Mouse (Mus musculus) hindbrain, embryonic 14.5 days (tissue): ENCODE measurements around the gene Alcam. TPM values are rescaled to one million over a fixed set of nuclear protein-coding genes. Genes with fewer than 3 reads are reported as not detected.

Experiments
- ATAC-seq: fragments of 200-750 bp; cut with Nextera tagmentation; 2 replicates; pipeline ENCODE4 v1.8.0; 2017; ENCODE audit warnings: moderate number of reproducible peaks, mild to moderate bottlenecking, moderate TSS enrichment, moderate library complexity; ENCODE audit not compliant: low FRiP score
- DNase-seq: peaks from one replicate; pipeline ENCODE4 v3.0.0-alpha.2; 2015; ENCODE audit warnings: low spot score
- H3K27ac ChIP-seq: fragments of 300-500 bp; sonication (generic); 2 replicates; pipeline ENCODE4 v1.5.1; 2014; ENCODE audit warnings: mild to moderate bottlenecking, moderate library complexity
- H3K27me3 ChIP-seq: fragments of 300-500 bp; sonication (generic); 2 replicates; pipeline ENCODE4 v1.6.1; 2014; ENCODE audit warnings: mild to moderate bottlenecking, low read length, mixed read lengths; ENCODE audit not compliant: control insufficient read depth, insufficient read depth
- H3K36me3 ChIP-seq: fragments of 300-500 bp; sonication (generic); replicated peaks from 2 replicates; pipeline ENCODE4 v1.6.1; 2014; ENCODE audit not compliant: control insufficient read depth, insufficient read depth
- H3K4me1 ChIP-seq: fragments of 300-500 bp; sonication (generic); replicated peaks from 2 replicates; pipeline ENCODE4 v1.6.1; 2014; ENCODE audit warnings: antibody characterized with exemption, low read length, mixed read lengths; ENCODE audit not compliant: control insufficient read depth, insufficient read depth
- H3K4me2 ChIP-seq: fragments of 300-500 bp; sonication (generic); replicated peaks from 2 replicates; pipeline ENCODE4 v1.6.1; 2014; ENCODE audit warnings: mild to moderate bottlenecking, moderate library complexity
- H3K4me3 ChIP-seq: fragments of 300-500 bp; sonication (generic); replicated peaks from 2 replicates; pipeline ENCODE4 v1.5.1; 2014; ENCODE audit warnings: mild to moderate bottlenecking, low read length
- H3K9ac ChIP-seq: fragments of 300-500 bp; sonication (generic); 2 replicates; pipeline ENCODE4 v1.6.1; 2014
- H3K9me3 ChIP-seq: fragments of 300-500 bp; sonication (generic); 2 replicates; pipeline ENCODE4 v1.6.1; 2016; ENCODE audit warnings: low read length; ENCODE audit not compliant: control insufficient read depth
- WGBS: fragments of 180-500 bp; shearing (Covaris S2); extraction: QIAGEN DNeasy Blood & Tissue Kit; methylation state at CpG from one replicate; pipeline ENCODE4 v1.1.7; 2014; 5-methylcytosine and 5-hydroxymethylcytosine counted together
- polyA plus RNA-seq: library from polyadenylated mRNA; unstranded; fragments of >200 nt; fragmentation: Nextera tagmentation; extraction: Ambion mirVana; gene quantifications from 2 replicates; pipeline ENCODE4 v1.2.1, GENCODE M21; 2014

The Alcam gene
- polyA plus RNA-seq, 1 experiment from 2014 or later, result 63.5 TPM

- ATAC-seq, result no peak
- WGBS, result 86% methylated on average over 6 of the region's 6 CpGs
- Histone ChIP-seq H3K4me3 (no peak overlapping the region), H3K4me2 (no peak overlapping the region), H3K9me3 (no peaks in the 10 kb centered on the region), H3K9ac (no peak overlapping the region), H3K36me3 (no peaks in the 10 kb centered on the region), H3K4me1 (no peaks in the 10 kb centered on the region), H3K27ac (no peak overlapping the region), H3K27me3 (no peaks in the 10 kb centered on the region)
- DNase-seq, result no peak
Measured at GRCm38 (mm10) chr16:52466770-52467169, 12.9 kb upstream of the Alcam start.

DNA sequence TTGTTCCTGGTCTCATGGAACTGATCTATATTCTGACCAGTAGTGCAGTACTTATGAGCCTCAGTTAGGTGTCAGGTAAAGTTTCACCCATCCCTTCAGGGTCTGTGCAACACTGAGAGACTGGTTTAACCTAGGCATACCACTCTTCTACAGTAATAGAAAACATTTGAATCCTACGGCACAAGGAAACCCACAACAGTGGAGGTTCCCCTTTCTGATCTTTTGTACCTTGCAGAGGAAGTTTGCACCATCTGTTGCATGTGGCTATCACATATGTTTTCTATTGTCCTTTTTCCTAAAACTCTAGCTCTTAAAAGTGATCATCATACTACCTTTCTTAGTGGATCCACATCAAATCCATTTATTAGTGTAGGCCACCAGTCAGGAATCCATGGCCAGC is 10.7 kb upstream of the Alcam start:
- Histone ChIP-seq H3K27me3 (no peaks in the 10 kb centered on the region), H3K27ac (no peak overlapping the region), H3K36me3 (no peaks in the 10 kb centered on the region), H3K4me3 (no peak overlapping the region), H3K9ac (no peak overlapping the region), H3K4me2 (no peak overlapping the region), H3K4me1 (no peaks in the 10 kb centered on the region), H3K9me3 (no peaks in the 10 kb centered on the region)
- no peak for ATAC-seq
- DNase-seq, result no peak
- WGBS, result 100% methylated on average over 1 of the region's 1 CpGs

DNA sequence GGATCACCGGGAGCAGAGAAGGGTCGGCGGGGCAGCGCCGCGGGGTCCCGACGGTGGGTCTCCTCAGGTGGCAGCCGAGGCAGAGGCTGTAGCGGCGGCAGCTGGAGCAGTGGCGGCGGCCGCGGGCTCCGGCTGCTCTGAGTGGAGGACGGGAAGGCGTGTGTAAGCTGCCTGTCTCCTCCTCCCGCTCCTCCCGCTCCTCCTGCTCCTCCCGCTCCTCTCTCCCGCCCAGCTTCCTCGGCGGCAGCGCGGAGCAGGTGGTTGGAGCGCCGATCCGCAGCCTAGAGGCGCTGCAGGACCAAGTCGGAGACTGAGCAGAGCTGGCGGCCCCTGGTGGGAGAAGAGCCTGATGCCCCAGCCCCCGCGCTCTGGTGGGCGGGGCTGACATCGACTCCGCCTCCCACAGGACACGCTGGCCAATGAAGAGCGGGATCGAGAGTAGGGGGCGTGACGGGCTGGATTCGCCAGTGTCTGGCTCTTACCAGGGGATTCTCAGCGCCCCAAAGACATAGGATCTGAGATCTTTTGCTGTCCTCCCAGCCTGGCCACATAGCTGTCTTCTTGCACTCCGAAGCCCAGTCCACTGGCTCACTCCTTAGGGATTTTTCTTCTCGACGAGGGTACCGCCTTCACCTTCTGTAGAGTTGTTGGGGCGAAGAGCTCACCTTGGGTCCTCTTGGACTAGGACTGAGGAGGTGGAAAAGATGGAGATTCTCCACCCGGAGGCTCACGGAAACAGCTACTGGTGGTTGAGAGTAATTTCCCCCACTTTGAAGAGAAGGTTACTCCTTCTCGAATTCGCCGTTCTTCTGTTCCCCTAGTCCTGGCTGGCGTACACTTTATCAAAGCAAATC is 785 bp downstream of the Alcam start:
- peak overlapping the region; percentile 64 for H3K4me3 ChIP-seq
- DNase-seq, result peak; percentile 96
- peak; percentile 98 for ATAC-seq
- peak overlapping the region; percentile 68 for H3K9ac ChIP-seq
- H3K4me1 ChIP-seq, result peaks cover 10% of the 10 kb centered on the region
- H3K27me3 ChIP-seq, result no peaks in the 10 kb centered on the region
- no peaks in the 10 kb centered on the region for H3K36me3 ChIP-seq
- H3K9me3 ChIP-seq, result no peaks in the 10 kb centered on the region
- H3K4me2 ChIP-seq, result peak overlapping the region; percentile 91
- WGBS, result under 1% methylated on average over 55 of the region's 55 CpGs
- peak overlapping the region; percentile 65; the same call in 1 of the 2 replicates for H3K27ac ChIP-seq

DNA sequence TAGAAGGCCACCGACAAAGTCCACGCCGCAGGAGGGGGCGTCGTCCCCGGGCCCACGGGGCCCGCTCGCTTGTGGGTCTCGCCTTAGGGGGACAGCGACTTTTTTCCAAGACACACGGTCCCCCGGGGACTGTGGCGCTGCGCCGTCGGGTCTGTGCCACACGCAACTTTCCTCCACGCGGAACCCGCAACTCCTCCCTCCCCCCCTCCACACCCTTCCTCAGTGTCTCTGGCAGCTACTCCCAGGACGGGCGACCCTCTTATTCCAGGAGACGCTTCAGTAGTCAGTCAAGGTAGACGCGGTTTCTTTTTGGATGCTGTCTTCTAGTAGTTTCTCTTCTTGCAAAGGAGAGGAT is 1.4 kb downstream of the Alcam start:
- H3K27ac ChIP-seq, result peak overlapping the region; percentile 65
- H3K9ac ChIP-seq, result peak overlapping the region; percentile 68
- H3K9me3 ChIP-seq, result no peaks in the 10 kb centered on the region
- H3K27me3 ChIP-seq, result no peaks in the 10 kb centered on the region
- peak overlapping the region; percentile 91 for H3K4me2 ChIP-seq
- peak overlapping the region; percentile 64 for H3K4me3 ChIP-seq
- no peaks in the 10 kb centered on the region for H3K36me3 ChIP-seq
- ATAC-seq (no peak; the same call in 1 of the 2 replicates), DNase-seq (no peak)
- peaks cover 10% of the 10 kb centered on the region for H3K4me1 ChIP-seq
- WGBS, result 0% methylated on average over 26 of the region's 26 CpGs

DNA sequence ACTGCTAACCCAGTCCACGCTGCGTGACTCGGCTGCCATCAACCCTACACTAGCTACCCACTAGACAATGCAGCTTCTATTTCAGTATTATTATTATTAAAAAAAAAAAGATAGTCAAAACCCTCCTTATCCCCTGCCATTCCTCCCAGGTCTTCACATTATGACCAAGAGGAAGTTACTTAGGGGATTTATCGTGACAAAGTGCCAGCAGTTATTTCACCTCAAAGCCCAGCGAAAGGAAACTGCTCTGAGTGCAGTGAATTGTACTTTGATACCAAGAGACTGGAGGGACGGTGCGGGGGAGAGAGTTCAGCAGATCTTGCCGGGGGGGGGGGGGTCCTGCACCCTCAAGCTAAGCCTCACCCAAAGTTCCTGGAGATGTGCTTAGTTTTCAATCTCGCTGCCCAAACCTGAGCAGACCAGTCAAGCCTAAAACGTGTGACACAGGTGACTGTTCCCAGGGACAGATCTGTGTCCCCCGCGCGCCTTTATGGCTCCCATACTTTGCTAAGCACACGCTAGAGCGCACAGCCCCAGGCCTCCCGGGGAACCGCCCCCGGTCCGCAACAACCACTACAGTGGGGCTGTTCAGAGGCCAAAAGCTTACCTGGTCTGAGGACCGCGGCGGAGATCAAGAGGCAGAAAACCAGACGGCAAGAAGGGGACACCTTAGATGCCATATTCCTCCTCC is 1.9 kb downstream of the Alcam start:
- Histone ChIP-seq H3K27ac (peak overlapping the region; percentile 65), H3K4me1 (peaks cover 10% of the 10 kb centered on the region), H3K27me3 (no peaks in the 10 kb centered on the region), H3K4me2 (peak overlapping the region; percentile 91), H3K9ac (peak overlapping the region; percentile 68), H3K9me3 (no peaks in the 10 kb centered on the region), H3K4me3 (peak overlapping the region; percentile 64), H3K36me3 (no peaks in the 10 kb centered on the region)
- DNase-seq (no peak), ATAC-seq (no peak)
- WGBS, result under 1% methylated on average over 23 of the region's 23 CpGs

GRCm38 (mm10) chr16:52451101-52451785 is 2.6 kb downstream of the Alcam start:
- H3K36me3 ChIP-seq, result no peaks in the 10 kb centered on the region
- peak overlapping the region; percentile 91 for H3K4me2 ChIP-seq
- DNase-seq (peak; percentile 37), ATAC-seq (no peak)
- peaks cover 10% of the 10 kb centered on the region for H3K4me1 ChIP-seq
- H3K27me3 ChIP-seq, result no peaks in the 10 kb centered on the region
- H3K4me3 ChIP-seq, result peak overlapping the region; percentile 64
- peak overlapping the region; percentile 68 for H3K9ac ChIP-seq
- WGBS, result 1% methylated on average over 15 of the region's 15 CpGs
- H3K27ac ChIP-seq, result peak overlapping the region; percentile 44; the same call in 1 of the 2 replicates
- no peaks in the 10 kb centered on the region for H3K9me3 ChIP-seq

- Histone ChIP-seq H3K36me3 (no peaks in the 10 kb centered on the region), H3K4me2 (peak overlapping the region; percentile 91), H3K9ac (peak overlapping the region; percentile 68), H3K27ac (peak overlapping the region; percentile 76; the same call in 1 of the 2 replicates), H3K27me3 (no peaks in the 10 kb centered on the region), H3K9me3 (no peaks in the 10 kb centered on the region), H3K4me1 (peaks cover 10% of the 10 kb centered on the region), H3K4me3 (peak overlapping the region; percentile 64)
- WGBS, result under 1% methylated on average over 28 of the region's 28 CpGs
- DNase-seq (peak; percentile 58), ATAC-seq (no peak)
Measured at GRCm38 (mm10) chr16:52450245-52451100, 3.4 kb downstream of the Alcam start.

DNA sequence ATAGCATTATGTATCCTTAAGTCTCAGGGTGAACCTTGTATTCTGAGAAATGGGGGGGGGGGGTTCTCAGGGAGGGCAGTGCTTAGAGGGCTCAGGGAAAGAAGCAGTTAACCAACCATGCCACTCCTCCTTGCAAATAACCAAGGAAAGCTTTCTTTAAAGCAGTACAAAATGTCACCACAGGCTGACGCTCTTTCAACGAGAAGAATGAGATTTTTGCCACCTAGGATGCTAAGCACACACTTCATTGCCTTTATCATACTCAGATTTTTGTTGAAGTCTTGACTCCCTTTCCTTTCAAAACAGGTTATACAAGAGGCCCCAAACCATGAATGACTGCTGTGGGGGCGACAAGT is 4.0 kb downstream of the Alcam start:
- ATAC-seq, result no peak
- peak; percentile 53 for DNase-seq
- peak overlapping the region; percentile 76; the same call in 1 of the 2 replicates for H3K27ac ChIP-seq
- H3K4me2 ChIP-seq, result peak overlapping the region; percentile 91
- H3K9me3 ChIP-seq, result no peaks in the 10 kb centered on the region
- peak overlapping the region; percentile 68 for H3K9ac ChIP-seq
- peak overlapping the region; percentile 64 for H3K4me3 ChIP-seq
- H3K4me1 ChIP-seq, result peaks cover 9% of the 10 kb centered on the region
- 0% methylated on average over 3 of the region's 3 CpGs for WGBS
- no peaks in the 10 kb centered on the region for H3K36me3 ChIP-seq
- H3K27me3 ChIP-seq, result no peaks in the 10 kb centered on the region
